Mouse (Mus musculus): Measurements from ENCODE around the gene Ivns1abp. TPM values are rescaled to one million over a fixed set of nuclear protein-coding genes. Genes with fewer than 3 reads are reported as not detected.

Gene Ivns1abp
- polyA plus RNA-seq, 1 experiment from 2014 or later = 442 TPM

DNA sequence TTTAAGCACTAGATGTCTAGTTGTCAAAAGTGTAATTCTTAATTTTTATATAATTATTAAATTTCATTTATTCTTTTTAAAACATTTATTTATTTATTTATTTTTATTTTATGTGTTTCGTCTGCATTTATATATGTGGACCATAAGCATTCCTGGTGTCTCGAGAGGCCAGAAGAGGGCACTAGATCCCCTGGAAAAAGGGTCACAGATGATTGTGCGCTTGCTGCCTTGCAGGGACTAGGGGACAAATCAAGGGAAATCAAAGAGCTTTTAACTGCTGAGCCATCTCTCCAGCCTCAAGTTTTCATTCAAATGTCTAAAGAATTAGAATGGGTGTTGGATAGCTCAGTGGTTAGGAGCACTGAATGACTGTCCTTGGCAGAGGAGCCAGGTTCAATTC, 33.1 kb downstream of the Ivns1abp start:
- no peaks in the 10 kb centered on the region for H3K9me3 ChIP-seq
- H3K4me1 ChIP-seq = no peaks in the 10 kb centered on the region
- no peak for DNase-seq (ENCODE audit: extremely low spot score, low spot score)
- H3K4me3 ChIP-seq = no peak overlapping the region
- WGBS = 85% methylated on average over 3 of the region's 3 CpGs
- no peak overlapping the region for H3K27ac ChIP-seq
- peaks cover 34% of the 10 kb centered on the region for H3K36me3 ChIP-seq (replicated peaks)
- no peaks in the 10 kb centered on the region for H3K27me3 ChIP-seq (ENCODE audit: poor library complexity, severe bottlenecking)

DNA sequence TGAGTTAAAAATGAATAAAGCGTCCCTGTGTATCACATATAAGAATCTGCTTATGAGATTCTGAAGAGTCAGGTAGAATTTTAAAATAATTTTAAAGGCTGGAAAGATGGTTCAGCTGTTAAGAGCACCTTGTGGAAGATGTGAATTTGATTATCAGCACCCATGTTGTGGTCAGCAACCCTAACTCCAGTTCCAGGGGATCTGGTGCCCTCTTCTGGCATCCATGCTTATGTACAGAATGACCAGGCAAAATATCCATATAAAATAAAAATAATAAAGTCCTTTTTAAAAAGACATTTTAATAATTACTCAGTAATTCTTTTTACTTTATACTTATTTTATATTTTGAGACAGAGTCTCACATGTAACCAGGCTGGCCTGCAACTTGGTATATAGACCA, 45.8 kb downstream of the Ivns1abp start:
- DNase-seq (ENCODE audit: extremely low spot score, low spot score) = no peak
- Histone ChIP-seq H3K27ac (no peak overlapping the region), H3K4me1 (no peaks in the 10 kb centered on the region), H3K27me3 (ENCODE audit: poor library complexity, severe bottlenecking) (no peaks in the 10 kb centered on the region), H3K9me3 (no peaks in the 10 kb centered on the region), H3K36me3 (replicated peaks) (peaks cover 26% of the 10 kb centered on the region), H3K4me3 (no peak overlapping the region)
- WGBS = 90% methylated on average over 1 of the region's 1 CpGs

DNA sequence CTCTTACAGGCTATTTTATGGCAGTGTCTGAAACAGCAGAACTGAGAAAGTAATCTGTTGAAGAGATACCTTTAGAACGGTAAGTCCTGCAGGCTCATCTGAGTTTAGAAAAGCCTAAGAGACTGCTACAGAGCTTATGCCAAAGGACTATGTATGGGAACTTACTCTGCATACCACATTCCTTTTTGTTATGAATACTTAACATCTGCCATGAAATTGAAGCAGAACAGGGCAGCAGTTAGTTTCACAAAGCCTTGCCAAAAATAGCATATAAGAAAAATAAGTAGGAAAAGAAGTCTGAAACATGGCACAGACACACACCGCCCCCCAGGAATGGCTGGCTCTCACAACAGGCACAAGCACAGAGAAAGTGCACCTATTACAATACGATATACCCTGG, 65.5 kb downstream of the Ivns1abp start:
- H3K27me3 ChIP-seq (ENCODE audit: poor library complexity, severe bottlenecking) = no peaks in the 10 kb centered on the region
- no peaks in the 10 kb centered on the region for H3K9me3 ChIP-seq
- H3K36me3 ChIP-seq (replicated peaks) = peaks cover 50% of the 10 kb centered on the region
- H3K27ac ChIP-seq = no peak overlapping the region
- H3K4me1 ChIP-seq = no peaks in the 10 kb centered on the region
- no peak overlapping the region for H3K4me3 ChIP-seq
- WGBS = 92% methylated on average over 3 of the region's 3 CpGs
- DNase-seq (ENCODE audit: extremely low spot score, low spot score) = no peak

Other genes with a start within 250 kb of the Ivns1abp start
- 0.27 and 0.41 TPM in 2 replicates for gene Gm47985, start 161.9 kb upstream of the Ivns1abp start, polyA plus RNA-seq (2016; fragmentation: Nextera tagmentation; extraction: Ambion mirVana)
- gene Gm8947, start 152.1 kb upstream of the Ivns1abp start, polyA plus RNA-seq (2016; fragmentation: Nextera tagmentation; extraction: Ambion mirVana) = 0.14 and 0.42 TPM in 2 replicates
- not detected in 2 replicates for gene Gm47995, start 146.0 kb upstream of the Ivns1abp start, polyA plus RNA-seq (2016; fragmentation: Nextera tagmentation; extraction: Ambion mirVana)
- not detected in 2 replicates for gene 3110040M04Rik, start 140.4 kb upstream of the Ivns1abp start, polyA plus RNA-seq (2016; fragmentation: Nextera tagmentation; extraction: Ambion mirVana)
- gene Gm47996, start 134.3 kb upstream of the Ivns1abp start, polyA plus RNA-seq (2016; fragmentation: Nextera tagmentation; extraction: Ambion mirVana) = not detected in 2 replicates
- gene Swt1, start 84.0 kb downstream of the Ivns1abp start, polyA plus RNA-seq (2016; fragmentation: Nextera tagmentation; extraction: Ambion mirVana) = 18.0 and 18.9 TPM in 2 replicates
- 46.7 and 47.3 TPM in 2 replicates for gene Trmt1l, start 84.1 kb downstream of the Ivns1abp start, polyA plus RNA-seq (2016; fragmentation: Nextera tagmentation; extraction: Ambion mirVana)
- 115 and 118 TPM in 2 replicates for gene Rnf2, start 156.5 kb downstream of the Ivns1abp start, polyA plus RNA-seq (2016; fragmentation: Nextera tagmentation; extraction: Ambion mirVana)
- gene Fam129a, start 226.7 kb downstream of the Ivns1abp start, polyA plus RNA-seq (2016; fragmentation: Nextera tagmentation; extraction: Ambion mirVana) = 0.46 and 0.59 TPM in 2 replicates